Mouse (Mus musculus) 416B (cell line): ENCODE measurements around the gene Caln1.
A peak's percentile ranks its signal among the peaks of the same experiment; 100 is the strongest.
"Not testable (repeated sequence)": the region's sequence is repeated elsewhere in the genome, so short reads cannot be mapped to it uniquely, and the experiment has no call there.

ENCODE experiments used
- DNase-seq: peaks from one replicate; pipeline ENCODE4 v3.0.0; 2011; ENCODE audit warnings: low read depth

Caln1 gene

GRCm38 (mm10) chr5:130547496-130547895 is 178.2 kb downstream of the Caln1 start:
- no peak for DNase-seq

GRCm38 (mm10) chr5:130553916-130554315 is 184.7 kb downstream of the Caln1 start:
- DNase-seq = no peak

DNA sequence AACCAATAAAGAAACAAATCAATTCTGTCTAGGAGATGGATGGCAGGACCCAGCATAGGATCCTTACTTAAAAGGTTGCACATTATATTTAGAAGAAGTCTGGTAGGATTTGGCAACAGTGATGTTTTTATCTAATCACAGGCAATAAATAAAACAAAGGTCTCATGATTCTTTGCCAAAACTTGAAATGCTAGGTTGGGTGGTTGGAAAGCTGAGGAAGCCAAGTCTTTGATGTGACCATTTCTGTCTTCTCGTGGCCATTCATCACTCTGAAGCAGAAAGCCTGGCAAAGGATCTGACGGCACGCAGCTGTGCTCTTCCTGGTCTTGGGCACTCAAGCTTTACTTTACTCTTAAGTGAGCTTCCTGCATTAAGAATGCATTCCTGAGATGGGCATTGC is 193.9 kb downstream of the Caln1 start:
- DNase-seq = no peak

DNA sequence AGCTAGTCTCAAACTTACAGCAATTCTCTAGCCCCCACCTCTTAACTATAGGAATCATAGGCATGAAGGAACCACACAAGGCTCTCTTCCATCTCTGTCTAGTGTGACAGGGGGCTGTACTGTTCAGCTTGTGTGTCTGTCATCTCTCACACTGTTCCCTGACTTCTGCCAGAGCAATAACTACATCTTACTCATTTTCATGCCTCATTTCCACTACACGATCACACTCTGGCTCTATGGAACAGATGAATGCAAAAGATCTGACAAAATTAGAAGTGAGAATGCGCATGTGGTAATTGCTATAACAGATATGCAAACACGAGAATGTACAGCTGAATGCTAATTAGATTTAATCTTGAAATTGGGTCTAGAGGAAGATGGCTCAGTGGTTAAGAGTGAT is 196.7 kb downstream of the Caln1 start:
- DNase-seq = no peak

- no peak for DNase-seq
Observed at GRCm38 (mm10) chr5:130577581-130577980, 208.3 kb downstream of the Caln1 start.

DNA sequence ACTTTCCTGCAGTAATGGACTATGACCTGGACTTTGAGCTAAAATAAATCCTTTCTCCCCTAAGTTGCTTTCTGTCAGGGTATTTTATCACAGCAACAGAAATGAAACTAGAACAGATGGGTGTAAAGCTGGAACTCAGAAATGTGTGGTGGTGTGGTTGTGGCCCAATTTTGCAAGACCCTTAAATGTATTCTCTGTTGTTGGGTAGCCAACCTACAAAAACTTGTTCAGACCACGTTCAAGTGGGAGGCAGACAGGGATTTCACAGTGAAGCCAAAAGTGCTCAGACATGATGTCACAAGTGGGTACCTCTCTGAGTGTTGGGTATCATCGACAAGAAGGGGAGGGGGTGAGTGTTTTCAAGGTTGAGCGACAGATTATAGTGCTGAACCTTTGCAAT is 214.8 kb downstream of the Caln1 start:
- DNase-seq = no peak

GRCm38 (mm10) chr5:130586257-130586656 is 217.0 kb downstream of the Caln1 start:
- peak; percentile 6 for DNase-seq

DNA sequence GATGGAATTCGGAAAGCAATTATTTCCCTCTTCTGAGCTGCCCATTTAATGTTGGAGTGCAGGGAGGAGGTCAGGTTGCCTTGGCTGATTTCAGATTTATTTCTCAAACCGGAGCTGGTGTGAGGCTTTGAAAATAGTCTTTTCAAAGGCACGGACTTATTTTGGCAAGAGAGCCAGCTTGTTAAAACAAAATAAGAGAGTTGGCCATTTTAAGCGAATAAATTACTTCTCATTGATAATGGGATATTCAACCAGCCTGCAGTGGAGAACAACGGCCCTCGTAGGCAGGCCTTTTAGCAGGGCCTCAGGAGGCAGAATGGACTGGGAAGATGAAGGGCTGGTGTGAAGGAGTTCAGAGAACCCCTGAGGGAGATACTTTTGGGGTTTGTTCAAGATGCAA is 227.3 kb downstream of the Caln1 start:
- no peak for DNase-seq

DNA sequence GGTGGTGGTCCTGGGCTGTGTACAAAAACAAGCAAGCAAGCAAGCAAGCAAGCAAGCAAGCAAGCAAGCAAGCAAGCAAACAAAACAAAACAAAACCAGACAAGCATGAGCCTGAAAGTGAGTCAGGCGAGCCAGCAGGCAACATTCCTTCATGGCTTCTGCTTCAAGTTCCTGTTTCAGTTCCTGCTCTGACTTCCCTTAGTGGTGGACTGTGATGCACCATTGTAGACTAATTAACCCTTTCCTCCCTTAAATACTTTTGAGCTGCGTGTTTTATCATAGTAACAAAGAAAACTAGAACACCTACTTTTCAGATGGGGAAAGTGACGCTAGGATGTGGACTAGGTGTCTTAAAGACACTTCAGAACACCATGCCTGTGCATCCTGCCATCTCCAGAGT is 244.4 kb downstream of the Caln1 start:
- DNase-seq = no peak

DNA sequence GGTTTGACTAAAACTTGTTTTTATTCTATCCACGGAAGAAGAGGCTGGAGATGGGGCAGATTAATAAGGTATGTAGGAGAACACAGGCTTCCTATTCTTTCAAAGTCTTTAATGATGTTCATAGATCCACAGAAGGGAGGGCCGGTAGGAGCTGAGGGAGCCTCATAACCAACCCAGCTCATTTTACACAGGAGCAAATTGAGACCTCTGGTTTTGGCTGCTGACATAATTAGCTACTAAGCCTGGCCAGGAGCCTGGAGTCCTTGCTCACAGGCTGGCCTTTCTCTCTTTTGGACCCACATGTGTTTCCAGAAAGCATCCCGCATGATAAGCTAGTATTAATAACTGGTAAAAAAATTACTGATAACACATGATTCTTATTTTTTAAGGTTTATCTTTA is 245.0 kb downstream of the Caln1 start:
- no peak for DNase-seq

DNA sequence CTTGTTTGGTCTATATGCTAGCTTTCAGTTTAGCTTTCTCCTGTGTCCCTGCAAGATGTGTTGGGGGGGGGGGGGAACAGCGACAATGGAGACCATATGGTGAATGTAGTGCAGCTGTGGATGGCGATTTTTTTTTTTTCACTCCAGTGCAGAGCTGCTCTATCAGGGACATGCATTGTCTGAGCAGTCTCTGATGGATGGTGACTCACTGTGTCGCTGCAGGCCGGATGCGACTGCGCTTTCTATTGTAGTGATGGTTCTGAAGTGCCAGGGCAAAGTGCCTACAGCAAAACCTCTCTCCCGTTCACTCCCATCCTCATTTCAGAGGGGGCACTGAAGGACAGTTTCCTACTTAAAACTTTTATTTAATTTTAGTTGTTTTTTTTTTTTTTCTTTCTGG is 250.8 kb downstream of the Caln1 start:
- DNase-seq = no peak

DNA sequence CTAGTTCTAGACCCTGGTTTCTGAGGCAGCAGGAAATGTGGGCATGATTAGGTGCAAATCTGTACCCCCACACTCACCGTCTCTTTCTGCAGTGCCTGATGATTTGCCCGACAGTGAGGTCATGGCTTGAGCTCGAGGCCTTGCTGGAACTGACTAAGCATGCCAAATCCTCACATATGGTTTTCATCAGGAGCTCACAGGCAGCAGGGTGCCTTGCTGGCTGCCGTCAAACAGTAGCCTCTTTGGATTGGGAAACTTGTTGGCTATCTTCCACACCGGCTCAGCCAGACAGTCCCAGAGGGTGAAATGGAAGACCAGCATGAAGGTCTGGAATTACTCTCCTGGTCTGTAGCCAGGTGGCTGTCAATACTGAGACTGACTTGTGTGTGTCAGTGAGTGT is 254.0 kb downstream of the Caln1 start:
- no peak for DNase-seq

GRCm38 (mm10) chr5:130627800-130628199 is 258.5 kb downstream of the Caln1 start:
- DNase-seq = no peak

DNA sequence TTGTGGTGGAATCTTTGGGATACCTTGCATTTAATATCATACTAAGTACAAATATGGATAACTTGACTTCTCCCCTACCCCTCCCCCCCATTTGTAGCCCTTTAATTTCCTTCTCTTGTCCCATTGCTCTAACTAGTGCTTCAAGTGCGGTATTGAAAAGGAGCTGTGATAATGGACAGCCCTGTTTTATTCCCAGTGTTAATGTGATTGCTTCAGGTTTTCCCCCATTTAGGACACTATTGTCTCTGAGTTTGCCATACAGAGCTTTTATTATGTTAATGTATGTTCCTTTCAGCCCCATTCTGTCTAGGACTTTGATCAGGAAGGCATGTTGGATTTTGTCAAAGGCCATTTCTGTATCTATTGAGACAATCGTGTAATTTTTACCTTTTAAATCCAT is 266.1 kb downstream of the Caln1 start:
- DNase-seq = no peak

GRCm38 (mm10) chr5:130641881-130642280 is 272.6 kb downstream of the Caln1 start:
- DNase-seq = no peak

DNA sequence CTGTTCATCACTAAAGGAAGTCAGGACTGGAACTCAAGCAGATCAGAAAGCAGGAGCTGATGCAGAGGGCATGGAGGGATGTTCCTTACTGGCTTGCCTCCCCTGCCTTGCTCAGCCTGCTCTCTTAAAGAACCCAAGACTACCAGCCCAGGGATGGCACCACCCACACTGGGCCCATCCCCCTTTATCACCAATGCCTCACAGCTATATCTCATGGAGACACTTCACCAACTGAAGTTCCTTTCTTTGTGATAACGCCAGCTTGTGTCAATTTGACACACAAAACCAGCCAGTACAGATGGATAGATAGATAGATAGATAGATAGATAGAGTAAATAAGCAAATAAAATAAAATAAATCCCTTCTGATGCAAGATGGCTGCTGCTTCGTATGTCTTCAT is 276.9 kb downstream of the Caln1 start:
- DNase-seq = not testable (repeated sequence)

DNA sequence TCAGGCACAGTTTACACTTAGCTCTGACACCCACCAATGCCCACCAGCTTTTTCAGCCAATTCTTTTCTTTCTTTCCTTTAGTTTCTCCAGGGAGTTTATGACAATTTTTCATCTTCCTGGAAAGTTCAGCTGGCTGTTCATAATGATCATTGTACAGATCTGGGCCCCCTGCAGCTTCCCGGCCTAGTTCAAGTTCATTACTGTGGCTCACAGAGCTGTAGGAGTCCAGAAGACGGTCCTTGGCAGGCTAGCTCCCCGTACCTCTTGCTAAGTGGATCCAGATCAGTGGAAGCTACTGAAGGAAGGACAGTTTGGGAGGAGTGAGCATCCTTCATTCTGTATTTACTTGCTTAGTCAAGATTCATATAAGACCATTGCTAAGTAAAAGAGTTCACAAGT is 288.9 kb downstream of the Caln1 start:
- DNase-seq = no peak

- no peak for DNase-seq
Observed at GRCm38 (mm10) chr5:130666091-130666490, 296.8 kb downstream of the Caln1 start.

- DNase-seq = no peak
Observed at GRCm38 (mm10) chr5:130672588-130672987, 303.3 kb downstream of the Caln1 start.

DNA sequence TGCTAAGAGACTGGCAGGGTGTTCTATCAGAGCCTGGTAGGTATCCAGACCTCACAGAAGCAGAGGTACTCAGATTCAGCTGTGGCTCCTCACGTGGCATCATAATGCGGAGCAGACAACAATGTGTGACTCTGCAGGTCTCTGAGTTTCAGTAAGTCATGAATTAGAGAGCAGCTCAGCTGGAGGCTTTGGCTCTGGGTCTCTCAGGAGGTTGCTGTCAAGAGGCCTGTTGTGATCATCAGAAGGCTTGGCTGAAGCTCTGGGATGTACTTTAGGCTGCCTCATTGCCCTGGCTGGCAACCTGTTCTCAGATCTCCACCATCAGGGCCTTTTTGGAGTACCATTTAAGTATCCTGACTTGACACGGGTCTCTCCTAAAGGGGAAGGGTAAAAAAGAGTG is 303.8 kb downstream of the Caln1 start:
- DNase-seq = no peak

DNA sequence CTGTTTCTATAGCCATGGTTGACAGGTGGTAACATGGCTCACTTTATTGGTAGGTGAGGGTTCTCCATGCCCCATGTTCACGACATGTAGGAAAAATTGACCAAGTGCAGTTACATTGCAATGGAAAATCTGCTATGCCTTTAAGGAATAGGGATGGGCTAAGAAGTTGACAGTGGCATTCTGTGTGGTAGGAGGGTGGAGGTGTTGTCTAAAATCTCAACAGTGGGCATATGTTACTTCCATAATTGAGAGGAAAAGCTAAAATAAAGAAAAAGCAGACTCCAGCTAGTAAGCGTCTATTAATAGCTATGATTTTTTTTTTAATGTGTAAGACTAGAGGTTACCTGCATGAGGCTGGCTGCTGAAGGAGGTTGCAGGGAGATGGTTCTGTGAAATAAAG is 308.6 kb downstream of the Caln1 start:
- DNase-seq = no peak

- DNase-seq = no peak
Observed at GRCm38 (mm10) chr5:130685911-130686658, 316.8 kb downstream of the Caln1 start.

DNA sequence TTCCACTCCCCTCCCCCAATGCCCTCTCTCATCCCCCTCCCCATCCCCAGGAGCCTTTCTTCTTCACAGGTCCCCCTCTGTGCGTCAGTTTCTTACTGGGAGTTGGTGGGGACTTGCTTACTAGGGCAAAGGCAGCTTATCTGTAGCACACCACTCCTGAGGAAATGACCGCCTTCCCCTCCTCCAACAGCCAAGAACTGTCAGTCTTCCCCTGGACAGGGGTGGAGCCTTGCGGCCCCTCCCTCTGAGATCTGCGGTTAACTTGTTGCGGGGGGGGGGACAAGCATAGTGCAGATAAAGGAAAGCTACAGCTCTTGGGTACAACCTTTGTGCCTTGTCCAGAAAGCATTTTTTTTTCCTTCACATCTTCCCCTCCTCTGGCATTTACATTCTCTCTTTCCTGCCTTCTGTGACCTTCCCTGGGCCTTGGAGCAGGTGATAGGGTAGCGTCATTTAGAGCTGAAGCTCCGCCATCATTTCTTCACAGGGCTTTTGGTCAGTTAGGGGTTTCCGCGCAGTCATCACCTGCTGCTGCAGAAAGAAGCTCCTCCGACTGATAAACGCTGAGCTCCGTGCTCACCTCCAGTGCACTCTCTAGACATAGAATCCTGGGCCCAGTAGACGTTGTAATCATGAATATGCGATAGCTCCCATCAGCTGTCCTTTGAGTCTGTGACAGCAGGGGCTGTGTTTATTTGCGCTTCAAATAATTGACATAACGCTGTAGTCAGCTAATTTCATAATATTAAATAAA is 319.3 kb downstream of the Caln1 start:
- DNase-seq = no peak

DNA sequence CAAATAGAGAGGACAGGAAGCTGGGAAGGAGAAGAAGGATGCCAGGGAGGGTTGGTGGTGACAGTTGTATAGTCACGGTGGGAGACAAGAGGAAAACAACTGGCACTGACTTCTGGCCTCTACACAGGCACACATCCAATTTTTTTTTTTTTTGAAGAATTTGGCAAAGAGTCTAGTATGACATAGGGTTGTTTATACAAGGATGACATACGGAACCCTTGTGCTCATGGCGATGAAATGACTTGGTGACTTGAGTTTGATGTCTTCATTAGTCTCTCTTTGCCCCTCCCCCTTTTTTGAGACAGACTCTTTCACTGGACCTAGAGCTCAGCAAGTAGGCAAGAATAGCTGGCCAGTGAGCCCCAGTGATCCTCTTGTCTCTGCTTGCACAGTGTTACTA is 322.1 kb downstream of the Caln1 start:
- DNase-seq = no peak
